Mouse (Mus musculus) brain, embryonic 18.5 days (tissue): ENCODE results near the gene Epha6.
"Not testable (repeated sequence)": the region's sequence is repeated elsewhere in the genome, so short reads cannot be mapped to it uniquely, and the experiment has no call there.

Source experiments
- DNase-seq: peaks from one replicate; pipeline ENCODE4 v3.0.0-alpha.2; 2012; ENCODE audit warnings: low read depth, low spot score

The Epha6 gene

DNA sequence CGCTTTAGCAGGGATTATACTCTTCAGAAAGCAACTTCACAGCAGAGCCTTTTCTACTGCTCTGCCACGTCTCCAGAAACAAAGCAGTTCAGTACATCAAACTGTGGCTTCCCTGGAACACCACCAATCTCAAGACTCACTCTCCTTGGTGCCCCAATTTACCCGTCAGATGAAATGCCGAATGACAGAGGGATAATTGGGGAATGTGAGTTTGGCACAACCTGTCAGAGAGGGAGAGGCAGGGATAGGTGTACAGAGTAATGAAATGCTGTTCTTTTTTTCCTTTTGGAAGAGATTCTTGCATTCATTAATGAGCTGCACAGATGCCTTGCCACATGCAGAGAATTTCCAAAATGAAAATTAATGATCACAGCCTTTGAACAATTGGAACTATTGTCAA lies 635.5 kb downstream of the Epha6 start:
- peak; percentile 18 for DNase-seq

GRCm38 (mm10) chr16:59955731-59956130 lies 649.6 kb downstream of the Epha6 start:
- DNase-seq, result no peak

DNA sequence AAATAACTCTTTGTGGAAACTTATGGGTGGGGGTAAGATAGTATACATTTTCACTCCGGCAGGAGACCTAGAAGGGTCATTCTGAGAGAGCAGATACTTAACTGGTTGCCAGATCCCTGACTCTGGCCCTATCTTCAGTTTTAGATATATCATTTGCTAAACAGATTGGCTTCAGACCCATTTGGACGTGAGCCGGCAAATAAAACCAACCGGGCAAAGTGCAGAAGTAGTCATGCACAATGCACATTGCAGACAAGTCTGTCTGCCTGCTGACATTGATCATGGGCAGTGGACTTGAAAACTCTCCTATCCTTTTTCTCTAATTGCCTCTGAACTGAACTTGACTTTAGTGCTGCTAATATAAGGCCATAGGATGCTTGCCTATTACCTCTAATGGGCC lies 681.6 kb downstream of the Epha6 start:
- DNase-seq, result no peak

DNA sequence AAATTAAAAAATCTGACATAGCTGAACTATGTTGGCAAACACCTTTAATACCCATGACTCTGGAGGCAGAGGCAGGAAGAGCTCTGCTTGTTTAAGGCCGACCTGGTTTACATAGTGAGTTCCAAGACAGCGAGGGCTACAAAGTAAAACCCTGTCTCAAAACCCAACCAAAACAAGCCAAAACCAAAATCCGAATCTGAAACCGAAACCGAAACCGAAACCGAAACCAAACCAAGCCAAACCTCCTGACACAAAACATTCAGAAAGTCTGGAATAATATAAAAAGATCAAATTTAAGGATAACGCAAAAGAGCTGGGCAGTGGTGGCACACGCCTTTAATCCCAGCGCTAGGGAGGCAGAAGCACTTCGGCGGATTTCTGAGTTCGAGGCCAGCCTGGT lies 725.3 kb downstream of the Epha6 start:
- no peak for DNase-seq

- DNase-seq, result no peak
These were observed 733.5 kb downstream of the Epha6 start for GRCm38 (mm10) chr16:59871792-59872191.

- no peak for DNase-seq
These were observed 751.1 kb downstream of the Epha6 start for GRCm38 (mm10) chr16:59854160-59854717.

DNA sequence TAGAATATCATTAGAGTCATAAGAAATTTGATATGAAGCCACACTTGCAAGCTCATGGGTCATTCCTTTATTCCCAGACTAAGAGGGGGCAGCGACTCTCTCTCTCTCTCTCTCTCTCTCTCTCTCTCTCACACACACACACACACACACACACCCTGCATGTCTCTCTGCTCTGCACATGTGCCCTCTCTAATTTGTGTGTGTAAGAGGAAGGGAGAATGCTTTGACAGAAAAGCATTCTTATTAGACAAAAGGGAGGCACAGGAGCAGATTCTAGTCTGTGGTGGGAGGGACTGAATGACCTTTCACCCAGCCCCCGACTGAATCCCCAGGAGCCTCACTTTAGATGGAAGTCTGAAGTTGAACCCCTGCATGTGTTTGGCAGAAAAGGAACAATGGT lies 752.6 kb downstream of the Epha6 start:
- DNase-seq, result no peak

DNA sequence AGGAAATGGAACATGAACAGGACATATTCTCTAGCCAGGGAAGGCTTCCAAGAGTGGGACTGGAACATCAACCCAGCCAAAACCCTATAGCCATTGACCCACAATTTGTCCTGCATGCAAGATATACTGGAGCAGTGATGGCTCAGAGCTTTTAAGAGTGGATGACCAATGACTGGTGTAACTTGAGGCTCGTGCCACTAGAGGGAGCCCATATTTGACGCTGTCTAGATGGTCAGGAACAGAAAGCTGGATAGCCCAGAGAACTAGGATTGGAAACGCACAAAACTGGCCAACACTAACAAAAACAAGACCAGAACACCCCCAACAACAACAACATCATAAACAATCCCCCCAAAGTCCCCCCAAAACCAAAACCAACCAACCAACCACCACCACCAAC lies 758.8 kb downstream of the Epha6 start:
- DNase-seq, result no peak

DNA sequence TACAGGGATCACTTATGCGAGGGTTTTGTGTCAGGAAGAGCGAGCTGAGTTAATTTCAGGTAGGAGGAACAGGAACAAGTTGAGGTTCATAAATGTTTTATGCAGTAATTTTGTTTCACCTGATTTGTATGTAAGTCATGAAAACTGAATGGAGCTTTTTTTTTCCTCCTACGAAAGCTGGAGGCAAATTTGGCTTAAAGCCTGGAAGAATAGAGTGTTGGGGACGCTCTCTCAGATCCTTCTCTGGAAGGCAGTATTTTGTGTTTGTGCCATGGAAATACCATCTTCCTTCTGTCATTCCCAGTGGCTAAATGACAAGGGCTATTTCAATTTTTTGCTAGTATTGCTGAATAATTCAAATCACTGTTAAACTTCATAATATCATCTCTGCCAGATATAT lies 768.6 kb downstream of the Epha6 start:
- peak; percentile 12 for DNase-seq

DNA sequence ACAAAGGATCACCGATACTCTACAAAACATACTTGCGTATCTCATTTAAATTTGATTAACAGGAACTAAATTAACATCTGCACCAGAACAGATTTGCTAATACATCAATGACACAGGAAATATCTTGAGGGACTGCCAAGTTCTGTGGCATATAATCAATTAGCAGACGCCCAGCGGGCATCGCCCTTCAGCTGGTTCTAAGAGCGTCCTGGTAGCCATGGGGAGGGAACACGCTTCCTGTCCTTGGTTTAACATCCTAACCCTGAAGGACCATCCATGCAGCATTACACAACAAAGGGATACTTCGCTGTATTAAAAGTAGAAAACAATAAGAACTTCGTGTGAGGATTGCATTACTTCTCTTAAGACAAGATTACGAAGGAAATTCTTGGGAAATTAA lies 769.0 kb downstream of the Epha6 start:
- no peak for DNase-seq

DNA sequence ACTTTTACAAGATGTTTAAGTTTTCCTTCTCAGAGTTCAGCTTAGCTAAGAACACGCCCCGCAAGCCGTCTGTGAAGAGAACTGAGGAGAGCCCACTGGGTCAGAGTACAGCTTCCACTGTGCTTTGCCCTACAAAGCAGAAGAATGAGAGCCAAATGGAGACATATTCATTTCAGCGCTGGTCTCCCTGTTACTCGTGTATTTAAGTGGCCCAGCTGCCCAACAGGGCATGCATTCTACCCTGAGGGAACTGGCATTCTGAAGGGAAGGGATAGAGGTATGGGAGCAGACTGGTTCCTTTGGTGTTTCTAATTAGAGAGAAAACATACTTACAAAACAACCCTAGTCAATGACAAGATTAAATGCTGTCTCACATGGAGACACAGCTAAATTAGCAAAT lies 772.9 kb downstream of the Epha6 start:
- DNase-seq, result no peak

- no peak for DNase-seq
These were observed 775.7 kb downstream of the Epha6 start for GRCm38 (mm10) chr16:59829655-59830054.

- not testable (repeated sequence) for DNase-seq
These were observed 805.5 kb downstream of the Epha6 start for GRCm38 (mm10) chr16:59799790-59800189.

GRCm38 (mm10) chr16:59772297-59772696 lies 833.0 kb downstream of the Epha6 start:
- DNase-seq, result no peak

GRCm38 (mm10) chr16:59770421-59770820 lies 834.9 kb downstream of the Epha6 start:
- DNase-seq, result no peak

- no peak for DNase-seq
These were observed 835.4 kb downstream of the Epha6 start for GRCm38 (mm10) chr16:59769936-59770335.

GRCm38 (mm10) chr16:59760875-59761274 lies 844.5 kb downstream of the Epha6 start:
- no peak for DNase-seq

- no peak for DNase-seq
These were observed 854.4 kb downstream of the Epha6 start for GRCm38 (mm10) chr16:59750905-59751304.

DNA sequence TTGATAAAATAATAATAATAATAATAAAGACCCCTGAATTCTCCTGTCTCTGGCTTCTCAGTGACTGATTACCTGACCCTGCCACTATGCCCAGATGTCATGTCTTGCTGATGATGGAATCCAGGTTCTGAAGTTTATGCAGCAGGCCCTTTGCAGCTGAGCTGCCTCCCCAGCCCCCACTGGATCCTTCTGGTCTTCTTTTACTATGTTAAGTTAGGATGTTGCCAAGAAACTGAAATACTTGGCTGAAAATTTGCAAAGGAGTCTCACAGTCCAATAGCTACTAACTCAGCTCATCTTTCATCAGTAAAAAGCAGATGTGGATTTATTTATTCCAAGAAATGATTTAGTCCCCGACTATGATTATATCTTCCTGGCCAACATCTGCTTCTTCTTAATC lies 861.7 kb downstream of the Epha6 start:
- DNase-seq, result no peak

DNA sequence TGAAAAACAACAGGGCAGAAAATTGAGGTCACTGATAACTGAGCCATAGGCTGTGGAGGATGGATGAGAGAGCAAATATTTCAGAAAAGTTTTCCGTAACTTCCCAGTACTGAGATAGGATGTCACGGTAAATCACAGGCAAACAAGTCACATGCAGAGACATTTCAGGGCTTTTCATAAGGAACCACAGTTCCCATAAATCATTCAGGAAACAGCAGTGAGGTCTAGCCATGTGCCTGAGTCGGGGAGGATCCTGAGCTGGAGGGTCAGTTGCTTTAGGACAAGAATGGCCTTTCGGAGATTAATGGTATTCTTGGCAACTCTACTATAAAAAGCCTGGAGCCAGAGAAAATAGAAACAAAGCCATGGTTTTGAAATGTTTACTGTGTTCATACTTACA lies 889.8 kb downstream of the Epha6 start:
- DNase-seq, result no peak

DNA sequence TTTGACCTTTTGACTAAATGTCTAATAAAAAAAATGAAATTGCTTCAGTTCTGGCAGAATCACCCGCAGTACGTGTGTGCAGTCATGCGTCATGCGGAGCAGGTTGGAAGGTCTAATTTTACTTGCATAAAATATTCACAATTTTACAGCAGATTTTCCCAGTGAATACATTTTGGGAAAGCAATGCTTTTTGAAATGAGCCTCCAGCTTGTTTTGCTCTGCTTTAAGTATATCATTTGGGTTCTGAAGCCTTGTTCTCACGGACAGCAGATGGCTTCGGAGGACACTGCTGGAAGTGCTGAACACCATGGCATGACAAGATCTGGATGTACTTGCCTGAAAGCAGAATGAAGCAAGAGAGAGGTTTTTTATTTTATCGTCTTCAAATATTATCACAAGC lies 912.1 kb downstream of the Epha6 start:
- peak; percentile 59 for DNase-seq

- no peak for DNase-seq
These were observed 916.2 kb downstream of the Epha6 start for GRCm38 (mm10) chr16:59689120-59689519.

DNA sequence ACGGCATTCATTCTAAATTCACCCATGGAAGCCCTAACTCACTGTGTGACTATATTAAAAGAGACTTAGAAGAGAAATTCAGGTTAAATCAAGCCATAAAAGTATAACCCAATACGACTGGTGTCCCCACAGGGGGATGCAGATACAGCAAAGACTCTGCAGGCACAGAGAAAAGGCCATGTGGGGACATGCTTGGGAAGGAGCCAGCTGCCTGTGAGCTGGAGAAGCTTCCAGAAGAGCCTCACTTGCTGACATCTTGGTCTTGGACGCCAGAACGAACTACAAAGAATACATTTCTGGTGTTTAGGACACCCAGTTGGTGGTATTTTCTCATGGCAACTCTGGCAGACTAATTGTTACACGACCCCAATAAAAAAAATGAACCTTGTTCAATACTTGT lies 920.2 kb downstream of the Epha6 start:
- no peak for DNase-seq

- DNase-seq, result peak; percentile 76
These were observed 921.9 kb downstream of the Epha6 start for GRCm38 (mm10) chr16:59683434-59683833.
